Mouse (Mus musculus) liver (tissue): Measurements from ENCODE around the gene Hrh3.
A peak's percentile ranks its signal among the peaks of the same experiment; 100 is the strongest.

Experiments
- DNase-seq: peaks from one replicate; pipeline ENCODE4 v3.0.0-alpha.2; 2020; ENCODE audit warnings: mixed read lengths

Gene Hrh3

DNA sequence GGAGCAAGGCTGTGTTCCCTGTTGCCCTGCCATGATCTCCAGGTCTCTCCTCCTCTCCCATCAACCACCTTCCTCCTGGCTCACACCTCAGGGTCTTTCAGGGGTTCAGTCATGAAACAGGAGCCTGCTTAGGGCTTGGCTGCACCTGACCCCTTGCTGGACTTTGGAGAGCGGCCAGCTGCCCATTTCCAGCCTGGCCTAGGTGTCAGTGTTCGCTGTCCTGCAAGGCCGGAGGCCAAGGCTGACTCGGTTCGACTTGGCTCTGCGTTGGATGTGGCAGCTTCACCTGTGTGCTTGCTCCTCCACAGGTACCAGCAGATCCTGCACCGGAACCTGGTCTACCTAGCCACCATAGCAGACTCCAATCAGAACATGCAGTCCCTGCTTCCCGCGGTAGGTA lies 51.3 kb downstream of the Hrh3 start:
- no peak for DNase-seq

DNA sequence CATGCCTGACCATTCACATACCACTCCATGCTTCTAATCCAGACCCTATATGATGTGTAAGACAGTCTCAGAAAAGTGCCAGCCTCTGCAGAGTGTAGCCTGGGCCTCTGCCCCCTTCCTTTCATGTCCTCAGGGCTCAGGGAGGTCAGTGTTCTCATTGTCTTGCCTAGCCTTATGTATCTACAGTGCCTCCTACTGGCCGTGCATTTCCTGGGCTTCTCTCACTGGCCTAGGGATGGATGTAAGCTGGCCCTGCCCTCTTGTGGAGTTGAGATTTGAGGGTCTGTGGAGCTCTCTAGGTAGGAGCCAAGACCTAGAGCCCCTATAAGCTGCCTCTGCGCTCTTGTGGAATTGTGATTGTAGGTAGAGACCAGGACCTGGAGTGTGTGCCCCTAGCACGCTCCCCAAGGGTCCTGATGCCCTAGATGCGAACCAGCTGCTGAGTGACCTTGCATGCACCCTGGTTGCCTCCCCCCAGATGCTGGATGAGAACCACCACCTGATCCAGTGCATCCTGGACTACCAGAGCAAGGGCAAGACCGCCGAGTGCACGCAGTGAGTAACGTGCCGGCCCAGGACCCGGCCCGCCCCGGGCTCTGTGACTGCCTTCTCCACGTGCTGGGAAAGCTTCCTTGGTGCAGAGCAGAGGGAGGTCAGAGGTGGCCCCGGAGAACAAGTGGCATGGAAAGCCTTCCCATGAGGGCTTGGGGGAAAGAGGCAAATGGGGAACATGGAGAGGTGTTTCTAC lies 52.1 kb downstream of the Hrh3 start:
- DNase-seq, result peak; percentile 26

DNA sequence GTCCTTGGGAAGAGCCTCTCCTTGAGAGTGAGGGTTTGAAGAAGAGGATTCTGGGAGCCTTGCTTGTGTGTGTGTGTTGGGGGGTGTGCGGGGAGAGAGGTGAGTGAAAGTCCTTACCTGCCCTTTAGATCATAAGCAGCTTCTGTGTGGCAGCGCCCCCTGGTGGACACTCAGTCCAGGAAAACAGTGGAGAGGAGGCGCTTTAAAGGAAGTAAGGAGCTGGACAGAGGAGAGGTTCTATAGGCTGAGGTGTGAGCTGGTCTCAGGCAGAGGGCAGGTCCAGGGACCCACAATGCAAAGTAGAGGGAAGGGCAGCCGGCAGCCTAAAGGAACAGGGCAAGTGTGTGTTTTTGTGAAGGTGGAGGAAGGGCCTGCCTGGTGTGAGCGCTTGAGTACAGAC lies 53.3 kb downstream of the Hrh3 start:
- peak; percentile 85 for DNase-seq
